Mouse (Mus musculus): Measurements from ENCODE around the gene Rcc1l. TPM values are rescaled to one million over a fixed set of nuclear protein-coding genes. Genes with fewer than 3 reads are reported as not detected.

The Rcc1l gene
- polyA plus RNA-seq, 1 experiment from 2014 or later = 20.9 TPM

- no peak overlapping the region for H3K4me3 ChIP-seq (ENCODE audit: low read depth, low read length)
- H3K36me3 ChIP-seq (ENCODE audit: control insufficient read depth, insufficient read depth, low read length) = peaks cover 23% of the 10 kb centered on the region
- no peaks in the 10 kb centered on the region for H3K4me1 ChIP-seq (ENCODE audit: control insufficient read depth, insufficient read depth, low read length)
- H3K9ac ChIP-seq (ENCODE audit: low read depth, low read length) = no peak overlapping the region
- no peaks in the 10 kb centered on the region for H3K9me3 ChIP-seq (replicated peaks; ENCODE audit: control insufficient read depth, low read length, poor library complexity, severe bottlenecking)
- H3K4me2 ChIP-seq (ENCODE audit: low read length) = no peak overlapping the region
- ATAC-seq = no peak
- no peak overlapping the region for H3K27ac ChIP-seq (ENCODE audit: low read length)
- WGBS = 92% methylated on average over 8 of the region's 8 CpGs
- H3K27me3 ChIP-seq (ENCODE audit: control insufficient read depth, insufficient read depth, low read depth, low read length) = no peaks in the 10 kb centered on the region
Measured at GRCm38 (mm10) chr5:134193664-134194063, 17.1 kb upstream of the Rcc1l start.

GRCm38 (mm10) chr5:134188571-134188970 lies 12.0 kb upstream of the Rcc1l start:
- Histone ChIP-seq H3K36me3 (ENCODE audit: control insufficient read depth, insufficient read depth, low read length) (0 out of 2 replicates have a peak, but pooled peaks cover 5% of the 10 kb centered on the region), H3K9ac (ENCODE audit: low read depth, low read length) (no peak overlapping the region), H3K27me3 (ENCODE audit: control insufficient read depth, insufficient read depth, low read depth, low read length) (no peaks in the 10 kb centered on the region), H3K4me3 (ENCODE audit: low read depth, low read length) (no peak overlapping the region), H3K27ac (ENCODE audit: low read length) (no peak overlapping the region), H3K4me2 (ENCODE audit: low read length) (no peak overlapping the region), H3K4me1 (ENCODE audit: control insufficient read depth, insufficient read depth, low read length) (peaks cover 2% of the 10 kb centered on the region; the same call in 1 of the 2 replicates), H3K9me3 (replicated peaks; ENCODE audit: control insufficient read depth, low read length, poor library complexity, severe bottlenecking) (no peaks in the 10 kb centered on the region)
- 87% methylated on average over 7 of the region's 7 CpGs for WGBS
- ATAC-seq = no peak

GRCm38 (mm10) chr5:134186961-134187731 lies 10.6 kb upstream of the Rcc1l start:
- H3K36me3 ChIP-seq (ENCODE audit: control insufficient read depth, insufficient read depth, low read length) = 0 out of 2 replicates have a peak, but pooled peaks cover 2% of the 10 kb centered on the region
- peaks cover 14% of the 10 kb centered on the region for H3K4me1 ChIP-seq (ENCODE audit: control insufficient read depth, insufficient read depth, low read length)
- H3K27me3 ChIP-seq (ENCODE audit: control insufficient read depth, insufficient read depth, low read depth, low read length) = no peaks in the 10 kb centered on the region
- H3K9ac ChIP-seq (ENCODE audit: low read depth, low read length) = no peak overlapping the region
- no peak for ATAC-seq
- WGBS = 76% methylated on average over 4 of the region's 4 CpGs
- H3K4me2 ChIP-seq (ENCODE audit: low read length) = no peak overlapping the region
- H3K27ac ChIP-seq (ENCODE audit: low read length) = no peak overlapping the region
- no peaks in the 10 kb centered on the region for H3K9me3 ChIP-seq (replicated peaks; ENCODE audit: control insufficient read depth, low read length, poor library complexity, severe bottlenecking)
- H3K4me3 ChIP-seq (ENCODE audit: low read depth, low read length) = no peak overlapping the region

GRCm38 (mm10) chr5:134186059-134186458 lies 9.5 kb upstream of the Rcc1l start:
- H3K4me3 ChIP-seq (ENCODE audit: low read depth, low read length) = no peak overlapping the region
- H3K27me3 ChIP-seq (ENCODE audit: control insufficient read depth, insufficient read depth, low read depth, low read length) = no peaks in the 10 kb centered on the region
- no peak overlapping the region for H3K4me2 ChIP-seq (ENCODE audit: low read length)
- no peaks in the 10 kb centered on the region for H3K9me3 ChIP-seq (replicated peaks; ENCODE audit: control insufficient read depth, low read length, poor library complexity, severe bottlenecking)
- H3K27ac ChIP-seq (ENCODE audit: low read length) = no peak overlapping the region
- no peak overlapping the region for H3K9ac ChIP-seq (ENCODE audit: low read depth, low read length)
- H3K4me1 ChIP-seq (ENCODE audit: control insufficient read depth, insufficient read depth, low read length) = peaks cover 14% of the 10 kb centered on the region
- 93% methylated on average over 3 of the region's 3 CpGs for whole genome bisulfite sequencing
- no peaks in the 10 kb centered on the region for H3K36me3 ChIP-seq (ENCODE audit: control insufficient read depth, insufficient read depth, low read length)
- no peak for ATAC-seq

- Histone ChIP-seq H3K27ac (ENCODE audit: low read length) (peak within 1 kb of the TSS; percentile 97), H3K9me3 (replicated peaks; ENCODE audit: control insufficient read depth, low read length, poor library complexity, severe bottlenecking) (no peaks in the 10 kb centered on the region), H3K4me3 (ENCODE audit: low read depth, low read length) (peak within 1 kb of the TSS; percentile 76), H3K27me3 (ENCODE audit: control insufficient read depth, insufficient read depth, low read depth, low read length) (no peaks in the 10 kb centered on the region), H3K4me1 (ENCODE audit: control insufficient read depth, insufficient read depth, low read length) (peaks cover 14% of the 10 kb centered on the region), H3K36me3 (ENCODE audit: control insufficient read depth, insufficient read depth, low read length) (no peaks in the 10 kb centered on the region), H3K4me2 (ENCODE audit: low read length) (peak within 1 kb of the TSS; percentile 82), H3K9ac (ENCODE audit: low read depth, low read length) (peak within 1 kb of the TSS; percentile 84)
- 1% methylated on average over 89 of the region's 92 CpGs for WGBS
- peak; percentile 95 for ATAC-seq
Measured at GRCm38 (mm10) chr5:134183880-134184808, 7.6 kb upstream of the Rcc1l start, which contains the start of gene Gtf2ird2. Gene Gtf2ird2 (plus strand): TSS chr5:134184019.

- WGBS = 58% methylated on average over 7 of the region's 7 CpGs
- Histone ChIP-seq H3K27ac (ENCODE audit: low read length) (peak overlapping the region; percentile 97), H3K9me3 (replicated peaks; ENCODE audit: control insufficient read depth, low read length, poor library complexity, severe bottlenecking) (no peaks in the 10 kb centered on the region), H3K27me3 (ENCODE audit: control insufficient read depth, insufficient read depth, low read depth, low read length) (no peaks in the 10 kb centered on the region), H3K4me2 (ENCODE audit: low read length) (peak overlapping the region; percentile 82), H3K9ac (ENCODE audit: low read depth, low read length) (peak overlapping the region; percentile 84), H3K4me1 (ENCODE audit: control insufficient read depth, insufficient read depth, low read length) (peaks cover 14% of the 10 kb centered on the region), H3K4me3 (ENCODE audit: low read depth, low read length) (peak overlapping the region; percentile 76), H3K36me3 (ENCODE audit: control insufficient read depth, insufficient read depth, low read length) (no peaks in the 10 kb centered on the region)
- no peak for ATAC-seq
Measured at GRCm38 (mm10) chr5:134183162-134183561, 6.6 kb upstream of the Rcc1l start.

- no peak for ATAC-seq
- no peaks in the 10 kb centered on the region for H3K9me3 ChIP-seq (replicated peaks; ENCODE audit: control insufficient read depth, low read length, poor library complexity, severe bottlenecking)
- peak overlapping the region; percentile 84; the same call in 1 of the 2 replicates for H3K9ac ChIP-seq (ENCODE audit: low read depth, low read length)
- peaks cover 14% of the 10 kb centered on the region for H3K4me1 ChIP-seq (ENCODE audit: control insufficient read depth, insufficient read depth, low read length)
- peak overlapping the region; percentile 76 for H3K4me3 ChIP-seq (ENCODE audit: low read depth, low read length)
- WGBS = 62% methylated on average over 4 of the region's 4 CpGs
- peak overlapping the region; percentile 82 for H3K4me2 ChIP-seq (ENCODE audit: low read length)
- H3K27ac ChIP-seq (ENCODE audit: low read length) = no peak overlapping the region
- no peaks in the 10 kb centered on the region for H3K27me3 ChIP-seq (ENCODE audit: control insufficient read depth, insufficient read depth, low read depth, low read length)
- no peaks in the 10 kb centered on the region for H3K36me3 ChIP-seq (ENCODE audit: control insufficient read depth, insufficient read depth, low read length)
Measured at GRCm38 (mm10) chr5:134182735-134183134, 6.2 kb upstream of the Rcc1l start.

GRCm38 (mm10) chr5:134182172-134182571 lies 5.6 kb upstream of the Rcc1l start:
- WGBS = 48% methylated on average over 3 of the region's 3 CpGs
- no peak for ATAC-seq
- H3K4me2 ChIP-seq (ENCODE audit: low read length) = no peak overlapping the region
- H3K9me3 ChIP-seq (replicated peaks; ENCODE audit: control insufficient read depth, low read length, poor library complexity, severe bottlenecking) = no peaks in the 10 kb centered on the region
- no peak overlapping the region for H3K9ac ChIP-seq (ENCODE audit: low read depth, low read length)
- H3K36me3 ChIP-seq (ENCODE audit: control insufficient read depth, insufficient read depth, low read length) = no peaks in the 10 kb centered on the region
- H3K4me1 ChIP-seq (ENCODE audit: control insufficient read depth, insufficient read depth, low read length) = peaks cover 14% of the 10 kb centered on the region
- H3K4me3 ChIP-seq (ENCODE audit: low read depth, low read length) = no peak overlapping the region
- no peaks in the 10 kb centered on the region for H3K27me3 ChIP-seq (ENCODE audit: control insufficient read depth, insufficient read depth, low read depth, low read length)
- no peak overlapping the region for H3K27ac ChIP-seq (ENCODE audit: low read length)

All from midbrain, embryonic 16.5 days (tissue).